Mouse (Mus musculus): ENCODE results near the gene Rps21. TPM values are rescaled to one million over a fixed set of nuclear protein-coding genes. Genes with fewer than 3 reads are reported as not detected.

The Rps21 gene
- polyA plus RNA-seq, 1 experiment: 875 TPM

DNA sequence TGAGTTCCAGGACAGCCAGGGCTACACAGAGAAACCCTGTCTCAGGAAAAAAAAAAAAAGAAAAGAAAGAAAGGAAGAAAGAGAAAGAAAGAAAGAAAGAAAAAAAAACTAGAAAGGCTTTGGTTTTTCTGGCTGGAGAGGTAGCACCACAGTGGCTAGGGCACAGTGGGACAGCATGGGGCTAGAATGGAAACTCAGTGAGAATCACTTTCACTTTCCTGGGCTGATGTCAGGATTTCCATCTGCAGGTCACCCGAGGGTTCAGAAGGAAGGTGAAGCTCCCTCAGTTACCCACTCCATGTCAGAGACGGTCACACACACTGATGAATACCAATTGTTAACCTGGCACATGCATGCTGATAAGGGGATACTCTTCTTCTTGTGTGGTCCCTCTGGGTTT lies 50.5 kb downstream of the Rps21 start:
- Histone ChIP-seq H3K27ac (replicated peaks; ENCODE audit: low read depth, low read length) (no peak overlapping the region), H3K4me3 (ENCODE audit: insufficient read depth, low read depth, low read length) (no peak overlapping the region)

More for the DNA sequence above, 50.5 kb downstream of the Rps21 start:
- no peaks in the 10 kb centered on the region for H3K4me1 ChIP-seq (ENCODE audit: control insufficient read depth, insufficient read depth, insufficient read length, low read length)

Other genes with a start within 250 kb of the Rps21 start
- gene Lsm14b, start 232.4 kb upstream of the Rps21 start, polyA plus RNA-seq (2012; ENCODE audit: insufficient read depth, insufficient read length, missing spikeins): 19.9 and 25.8 TPM in 2 replicates
- 177 and 196 TPM in 2 replicates for gene Psma7, start 214.9 kb upstream of the Rps21 start, polyA plus RNA-seq (2012; ENCODE audit: insufficient read depth, insufficient read length, missing spikeins)
- gene Ss18l1, start 214.9 kb upstream of the Rps21 start, polyA plus RNA-seq (2012; ENCODE audit: insufficient read depth, insufficient read length, missing spikeins): 1.2 and 1.5 TPM in 2 replicates
- gene Mtg2, start 186.8 kb upstream of the Rps21 start, polyA plus RNA-seq (2012; ENCODE audit: insufficient read depth, insufficient read length, missing spikeins): 17.4 and 21.7 TPM in 2 replicates
- gene Hrh3, start 152.9 kb upstream of the Rps21 start, polyA plus RNA-seq (2012; ENCODE audit: insufficient read depth, insufficient read length, missing spikeins): not detected in 2 replicates
- 27.2 and 38.7 TPM in 2 replicates for gene Osbpl2, start 138.1 kb upstream of the Rps21 start, polyA plus RNA-seq (2012; ENCODE audit: insufficient read depth, insufficient read length, missing spikeins)
- gene Adrm1, start 85.9 kb upstream of the Rps21 start, polyA plus RNA-seq (2012; ENCODE audit: insufficient read depth, insufficient read length, missing spikeins): 65.9 and 105 TPM in 2 replicates
- 3.2 and 7.3 TPM in 2 replicates for gene Lama5, start 31.5 kb upstream of the Rps21 start, polyA plus RNA-seq (2012; ENCODE audit: insufficient read depth, insufficient read length, missing spikeins)
- gene Cables2, start 16.1 kb downstream of the Rps21 start, polyA plus RNA-seq (2012; ENCODE audit: insufficient read depth, insufficient read length, missing spikeins): 4.6 and 5.1 TPM in 2 replicates
- gene Rbbp8nl, start 32.5 kb downstream of the Rps21 start, polyA plus RNA-seq (2012; ENCODE audit: insufficient read depth, insufficient read length, missing spikeins): not detected in 2 replicates
- not detected in 2 replicates for gene Gata5, start 77.3 kb downstream of the Rps21 start, polyA plus RNA-seq (2012; ENCODE audit: insufficient read depth, insufficient read length, missing spikeins)
- 0.46 and 1.8 TPM in 2 replicates for gene Slco4a1, start 198.9 kb downstream of the Rps21 start, polyA plus RNA-seq (2012; ENCODE audit: insufficient read depth, insufficient read length, missing spikeins)
- not detected in 2 replicates for gene Ntsr1, start 242.6 kb downstream of the Rps21 start, polyA plus RNA-seq (2012; ENCODE audit: insufficient read depth, insufficient read length, missing spikeins)